Mouse (Mus musculus) kidney, postnatal 25 days (tissue): ENCODE data around the gene Six2.

Source experiments
- DNase-seq, 2 experiments: peaks; one replicate each; pipeline ENCODE4 v3.0.0; 2021; ENCODE audit warnings: mixed read lengths in 2 of 2

Six2 gene

DNA sequence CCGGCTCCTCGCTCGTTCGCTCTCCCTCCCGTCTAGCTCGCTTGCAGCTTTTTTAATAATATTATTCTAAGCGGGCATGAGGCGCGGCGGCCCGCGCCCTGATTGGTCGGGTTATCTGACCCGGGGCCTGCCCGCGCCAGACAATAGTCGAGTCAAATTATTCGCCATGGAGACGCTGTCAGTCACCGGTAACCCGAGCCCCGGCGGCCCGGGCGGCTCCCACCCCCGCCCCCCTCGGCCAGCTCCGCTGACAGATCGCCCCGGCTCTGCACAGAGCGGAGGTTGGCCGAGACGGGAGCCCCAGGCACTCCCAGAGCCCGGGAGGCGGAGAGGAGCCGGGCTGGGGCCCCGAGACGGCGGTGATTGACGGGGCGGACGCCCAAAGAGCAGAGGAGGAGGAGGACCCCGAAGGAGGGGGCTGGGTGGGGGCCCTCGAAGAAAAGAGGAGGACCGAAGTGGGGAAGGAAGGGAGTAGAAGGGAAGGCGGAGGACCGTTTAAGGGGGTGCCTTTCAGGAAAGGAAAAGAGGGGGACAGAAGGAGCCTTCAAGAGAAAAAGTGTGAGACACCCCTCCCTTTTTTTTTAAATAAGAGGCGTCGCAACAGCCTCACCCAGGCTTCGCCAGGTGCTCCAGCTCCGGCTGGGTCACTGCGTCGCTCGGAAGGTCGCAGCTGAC is at the start of gene Six2:
Gene Six2 (minus strand): TSS at position 39 of the 675 bp plus-strand sequence.
- DNase-seq, result peak; percentile 13 to 51

DNA sequence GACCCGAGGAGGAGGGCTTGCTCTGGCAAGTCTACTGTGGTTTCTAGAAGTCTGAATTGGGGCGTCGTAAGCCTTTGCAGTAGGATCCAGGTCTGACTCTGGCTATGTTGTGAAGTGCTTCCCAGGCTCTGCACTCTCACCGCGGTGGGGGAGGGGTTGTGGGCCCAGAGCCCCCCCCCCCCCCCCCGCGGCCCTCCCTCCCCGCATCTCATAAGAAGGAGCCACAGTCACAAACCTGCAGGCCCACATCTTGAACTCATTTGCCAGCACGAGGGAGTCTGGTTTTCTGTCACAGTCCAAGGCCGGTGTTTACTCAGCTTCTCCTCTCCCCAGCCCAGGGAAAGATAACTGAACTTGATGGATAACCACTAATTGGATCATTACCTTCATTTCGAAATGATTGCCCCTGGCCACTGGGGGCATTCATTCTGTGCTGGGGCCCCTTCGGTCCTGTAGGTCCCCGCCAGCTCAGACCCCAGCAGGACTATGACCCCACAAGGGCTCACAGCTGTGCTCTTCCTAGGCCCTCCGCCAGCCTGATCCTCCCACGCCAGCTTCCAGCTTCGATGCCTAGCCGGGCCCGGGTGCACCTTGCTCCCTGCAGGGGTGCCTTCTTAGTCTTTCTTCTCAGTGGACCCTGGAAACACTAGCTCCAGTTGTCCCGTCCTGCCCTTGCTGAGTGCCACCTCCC is 49.2 kb upstream of the Six2 start:
- no peak for DNase-seq

DNA sequence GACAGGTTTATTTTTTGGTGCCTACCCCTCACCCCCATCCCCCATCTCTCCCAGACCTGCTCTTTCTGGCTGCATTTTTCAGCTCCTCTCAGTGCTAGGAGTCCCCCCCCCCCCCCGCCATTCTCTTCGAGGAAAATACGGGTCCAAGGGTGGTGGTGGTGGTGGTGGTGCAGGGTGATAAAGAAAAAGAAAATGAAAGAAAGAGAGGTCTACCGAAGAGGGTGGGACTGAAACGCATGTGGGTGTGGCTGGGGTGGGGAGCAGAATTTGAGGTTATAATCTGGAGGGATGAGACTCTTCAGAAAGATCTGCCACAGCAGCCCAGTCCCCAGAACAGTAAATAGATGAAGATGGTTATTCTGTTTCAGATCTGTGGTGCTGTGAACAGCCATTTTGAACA is 43.3 kb upstream of the Six2 start:
- DNase-seq, result no peak

DNA sequence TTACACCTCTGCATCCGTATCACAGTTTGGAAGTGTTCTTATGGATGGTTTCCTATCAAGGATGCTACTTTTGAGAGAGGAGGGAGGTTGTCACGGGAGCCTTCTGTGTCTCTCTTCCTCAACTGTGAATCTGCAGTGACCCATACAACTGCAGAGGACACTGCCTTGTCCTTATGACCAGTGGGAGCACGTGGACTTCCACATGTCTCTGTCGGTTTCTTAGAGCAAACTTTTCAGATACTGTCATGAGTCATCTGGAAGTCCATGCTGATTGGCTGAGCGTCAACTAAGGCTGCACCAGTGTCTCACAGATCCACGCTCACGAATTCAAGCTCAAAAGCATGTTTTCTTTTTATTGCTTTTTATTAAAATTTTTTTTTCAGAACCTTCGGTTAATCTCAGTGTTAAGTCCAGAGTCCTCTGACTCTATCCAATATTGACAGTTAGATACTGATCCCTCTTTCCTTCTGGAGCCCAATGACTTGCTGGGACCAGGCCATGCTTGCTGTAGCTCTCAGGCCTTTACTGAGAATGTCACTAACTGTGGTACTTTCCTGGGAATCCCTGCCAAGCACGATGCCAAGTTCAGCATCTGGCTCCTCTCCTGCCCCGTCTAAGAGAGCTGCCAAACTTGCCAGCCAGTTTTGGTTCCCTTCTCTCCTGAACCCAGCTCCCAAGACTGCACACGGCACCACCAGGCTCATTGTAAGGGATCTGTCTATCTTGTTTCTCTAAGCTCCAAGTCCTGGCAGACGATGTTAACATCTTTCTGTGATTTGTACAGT is 42.3 kb upstream of the Six2 start:
- DNase-seq, result no peak

DNA sequence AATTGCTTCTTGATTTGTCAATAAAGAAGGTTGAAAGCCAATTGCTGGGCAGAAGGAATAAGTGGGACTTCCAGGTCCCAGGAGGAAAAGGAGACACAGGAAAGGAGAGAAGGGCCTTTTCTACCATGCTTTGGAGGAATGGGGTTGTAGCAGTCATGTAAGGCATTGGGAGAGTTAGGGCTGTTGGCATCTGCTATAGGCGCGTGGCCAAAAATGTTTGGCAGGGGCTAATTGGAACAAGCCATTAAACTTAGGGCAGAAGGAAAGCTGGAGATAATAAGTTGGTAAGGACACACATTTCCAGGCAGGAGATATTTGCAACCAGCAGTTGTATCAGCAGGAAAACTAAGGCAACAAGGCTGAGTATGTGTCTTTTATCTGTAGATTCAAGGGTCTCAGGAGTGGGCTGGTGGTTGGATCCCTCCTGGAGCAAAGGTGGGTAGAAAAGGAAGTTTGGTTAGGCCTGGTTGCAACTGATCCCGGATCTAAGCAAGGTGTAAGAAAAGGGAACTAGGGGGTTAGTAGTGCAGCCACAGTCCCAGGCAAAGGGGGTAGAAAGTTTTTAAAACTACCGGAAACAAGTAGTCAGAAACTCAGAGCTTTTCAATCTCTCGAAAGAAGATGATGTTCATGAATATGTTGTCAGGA is 40.1 kb upstream of the Six2 start:
- DNase-seq, result no peak

DNA sequence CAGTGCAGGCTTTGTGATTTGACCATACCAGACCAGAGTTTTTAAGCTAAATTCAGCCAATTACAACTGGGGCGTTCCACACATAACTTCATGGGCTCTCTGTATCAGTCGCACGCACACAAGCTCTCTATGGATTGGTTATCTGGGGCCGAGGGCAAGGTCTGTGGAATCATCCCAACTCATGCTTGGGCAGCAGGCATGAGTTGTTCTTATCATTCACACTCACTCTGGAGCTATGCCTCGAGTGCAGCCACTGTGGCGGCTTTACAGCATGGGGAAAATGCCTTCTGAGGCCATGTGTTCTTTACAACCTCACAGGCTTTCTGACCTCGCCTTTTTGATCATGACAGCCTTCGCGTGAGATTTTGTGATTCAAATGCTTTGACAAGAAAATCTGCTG is 37.9 kb upstream of the Six2 start:
- DNase-seq, result no peak

DNA sequence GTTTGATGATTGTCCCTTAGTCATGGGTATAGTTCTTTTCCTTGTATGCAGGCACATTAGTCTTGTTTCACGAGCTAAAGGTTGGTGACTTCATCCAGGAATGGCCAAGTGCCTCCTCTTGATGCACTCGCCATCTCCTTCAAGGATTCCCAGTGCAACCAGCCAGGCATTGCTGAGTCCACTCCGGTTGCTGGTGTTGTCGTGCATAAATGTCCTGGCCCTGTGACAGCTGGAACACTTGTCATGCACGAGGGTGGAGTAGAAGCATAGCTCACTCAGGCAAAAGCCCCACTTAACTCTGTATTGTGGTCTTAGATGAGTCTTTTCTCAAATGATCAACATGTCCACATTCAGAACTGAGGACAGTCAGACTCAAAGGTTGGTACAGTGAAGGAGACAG is 35.1 kb upstream of the Six2 start:
- DNase-seq, result no peak

DNA sequence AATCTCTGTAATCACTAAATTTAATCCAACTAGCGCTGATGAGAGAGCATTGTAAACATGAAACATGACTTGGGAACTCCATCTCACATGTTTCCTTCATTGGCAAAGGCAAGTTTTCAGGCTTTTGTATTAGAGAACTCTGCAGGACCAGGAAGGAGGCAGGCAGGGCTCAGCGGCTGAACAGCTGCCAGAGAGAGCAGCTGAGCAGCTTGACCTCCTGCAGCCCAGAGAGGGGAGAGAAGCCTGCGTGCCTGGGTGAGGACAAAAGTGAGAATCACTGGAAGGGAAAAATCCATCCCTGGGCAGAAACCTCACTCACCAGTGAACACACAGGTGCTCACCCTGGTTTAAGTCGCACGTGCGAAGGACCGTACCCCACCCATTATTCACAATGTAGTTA is 29.2 kb upstream of the Six2 start:
- DNase-seq, result no peak

DNA sequence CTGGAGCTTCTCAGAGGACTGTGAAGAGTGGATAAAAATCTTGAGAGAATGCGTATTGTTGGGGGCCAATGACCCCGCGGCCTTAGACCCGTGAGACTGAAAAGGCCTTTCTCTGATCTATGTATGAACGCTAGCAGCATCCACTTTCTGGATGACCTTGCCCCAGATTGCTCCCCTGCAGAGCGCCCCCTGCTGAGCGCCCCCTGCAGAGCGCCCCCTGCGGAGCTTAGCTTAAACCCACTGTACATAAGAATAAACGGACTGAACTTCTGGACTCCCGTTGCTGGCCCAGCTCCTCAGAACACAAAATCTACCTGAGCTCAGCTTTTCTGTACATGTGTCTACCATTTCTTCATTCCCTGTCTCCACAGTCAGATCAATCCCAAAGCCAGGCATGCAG is 27.7 kb upstream of the Six2 start:
- no peak for DNase-seq

DNA sequence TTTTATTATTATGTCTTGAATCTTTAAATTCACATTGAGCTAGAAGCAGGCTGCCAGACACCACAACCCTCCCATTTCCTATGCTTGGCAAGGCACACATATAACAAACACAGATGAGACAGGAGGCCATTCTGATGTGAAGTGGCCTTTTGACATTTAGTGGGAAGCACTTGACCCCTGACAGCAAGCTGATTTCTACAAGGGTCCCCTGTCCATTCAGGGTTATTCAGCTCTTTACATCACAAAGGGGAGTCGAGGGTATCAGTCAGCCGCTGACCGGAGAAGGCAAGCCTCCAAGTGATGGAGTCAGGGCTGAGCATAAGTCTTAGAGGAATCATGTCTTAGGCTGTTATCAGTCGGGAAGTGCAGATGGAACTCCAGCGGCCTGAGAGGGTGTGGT is 26.3 kb upstream of the Six2 start:
- no peak for DNase-seq

DNA sequence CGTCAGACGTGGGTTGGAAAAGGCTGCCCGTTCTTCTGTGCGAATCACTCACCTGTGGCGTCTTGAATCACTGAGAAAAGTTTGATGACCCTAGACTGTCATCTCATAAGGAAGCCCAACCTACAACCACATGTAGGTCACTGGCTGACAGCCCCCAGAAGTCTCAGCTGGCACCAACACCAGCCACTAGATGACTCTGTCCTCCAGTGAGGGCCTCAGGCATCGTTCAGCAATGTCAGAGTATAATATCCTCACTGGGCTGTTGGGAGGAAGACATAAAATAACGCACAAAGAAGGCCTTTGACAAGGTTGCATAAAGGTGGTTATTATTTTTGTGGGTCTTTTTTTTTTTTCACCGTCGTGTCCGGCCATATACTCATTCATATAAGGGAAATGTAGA is 24.8 kb upstream of the Six2 start:
- DNase-seq, result no peak

DNA sequence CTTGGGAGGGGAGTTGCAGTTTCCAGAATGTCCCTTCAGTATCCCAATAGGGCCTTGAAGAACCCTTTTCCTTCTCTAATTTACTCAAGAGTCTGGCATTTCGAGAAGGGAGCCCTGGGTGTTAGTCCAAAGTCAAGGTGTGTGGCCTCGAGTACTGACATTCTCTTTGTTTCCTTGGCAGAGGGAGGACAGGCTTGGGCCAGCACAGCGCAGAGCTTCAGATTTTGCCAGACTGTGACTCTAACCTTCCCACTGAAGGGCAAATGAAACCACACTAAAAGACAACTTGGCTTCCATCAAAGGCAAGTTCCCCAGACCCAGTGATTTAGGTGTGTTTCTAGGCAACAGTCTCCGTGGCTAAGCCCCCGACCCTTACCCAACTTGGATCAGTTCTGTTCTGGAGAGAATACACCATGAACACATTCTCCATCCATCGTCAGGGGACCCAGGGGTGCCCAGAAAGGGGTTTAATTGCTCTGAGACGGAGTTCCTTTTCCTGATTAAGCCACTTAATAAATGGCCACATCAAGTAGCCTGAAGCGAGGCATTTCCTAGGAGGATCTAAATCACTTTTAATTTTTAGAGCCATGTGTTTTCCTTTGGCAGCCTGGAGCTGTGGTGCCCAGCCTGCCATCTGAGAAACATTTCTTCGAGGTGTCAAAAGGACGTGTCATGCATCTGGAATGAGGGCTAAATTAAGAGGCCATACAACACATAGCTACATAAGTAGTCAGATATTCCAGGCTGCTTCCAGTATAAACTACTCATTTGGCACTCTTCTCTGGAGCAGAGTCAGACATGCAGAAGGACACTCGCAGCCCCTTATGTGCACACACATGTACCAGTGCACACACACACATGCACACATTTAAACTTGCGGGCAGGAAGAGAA is 16.5 kb upstream of the Six2 start:
- DNase-seq, result no peak

DNA sequence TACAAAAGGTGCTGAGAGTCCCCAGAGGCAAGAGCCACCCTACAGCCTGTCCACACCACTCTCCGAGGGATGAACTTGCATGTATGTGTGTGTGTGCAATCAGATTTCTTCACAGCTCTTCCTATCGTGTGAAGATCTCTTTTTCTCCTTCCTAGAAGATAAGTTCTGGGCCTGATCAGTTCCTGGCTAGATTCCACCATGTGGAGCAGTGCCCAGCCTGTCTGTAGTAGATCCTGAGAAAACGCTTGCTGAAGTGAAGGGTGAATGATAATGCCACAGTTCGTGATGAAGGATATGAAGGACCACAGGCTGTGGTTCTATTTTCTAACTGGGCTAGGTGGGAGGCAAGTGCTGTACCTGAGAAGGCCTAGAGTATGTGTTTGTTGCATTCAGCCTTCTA is 12.0 kb upstream of the Six2 start:
- DNase-seq, result no peak

DNA sequence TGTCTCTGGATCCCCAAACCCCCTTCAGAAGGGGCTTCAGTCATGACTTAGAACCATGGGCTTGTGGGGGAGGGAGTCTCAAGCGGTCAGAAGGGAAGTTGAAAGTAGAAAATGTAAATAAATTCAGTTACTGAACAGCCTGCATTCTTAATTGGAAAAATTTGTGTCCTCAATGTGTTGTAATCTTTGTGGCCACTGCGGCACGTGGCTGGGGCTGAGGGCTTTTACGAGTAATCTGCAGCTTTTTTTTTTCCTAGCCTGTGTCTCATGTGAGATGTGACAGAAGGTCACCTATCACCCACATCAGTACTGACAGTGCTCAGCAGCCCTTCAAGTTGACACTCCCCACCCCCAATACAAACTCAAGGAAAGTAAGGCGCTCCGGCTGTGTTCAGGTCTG is 10.6 kb upstream of the Six2 start:
- no peak for DNase-seq

DNA sequence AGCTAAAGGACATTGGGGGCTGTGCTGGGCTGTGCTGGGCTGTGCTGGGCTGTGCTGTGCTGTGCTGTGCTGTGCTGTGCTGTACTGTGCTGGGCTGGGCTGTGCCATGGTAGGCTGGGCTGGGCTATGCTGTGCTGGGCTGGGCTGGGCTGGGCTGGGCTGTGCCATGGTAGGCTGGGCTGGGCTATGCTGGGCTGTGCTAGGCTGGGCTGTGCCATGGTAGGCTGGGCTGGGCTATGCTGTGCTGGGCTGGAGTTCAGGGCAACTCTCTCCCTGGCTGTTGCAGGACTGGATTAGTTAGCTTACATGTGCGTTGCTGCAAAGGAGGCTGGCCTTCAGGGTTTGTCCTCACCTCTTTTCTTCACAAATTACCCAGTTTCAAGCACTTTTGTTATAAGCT is 9.9 kb upstream of the Six2 start:
- DNase-seq, result no peak

DNA sequence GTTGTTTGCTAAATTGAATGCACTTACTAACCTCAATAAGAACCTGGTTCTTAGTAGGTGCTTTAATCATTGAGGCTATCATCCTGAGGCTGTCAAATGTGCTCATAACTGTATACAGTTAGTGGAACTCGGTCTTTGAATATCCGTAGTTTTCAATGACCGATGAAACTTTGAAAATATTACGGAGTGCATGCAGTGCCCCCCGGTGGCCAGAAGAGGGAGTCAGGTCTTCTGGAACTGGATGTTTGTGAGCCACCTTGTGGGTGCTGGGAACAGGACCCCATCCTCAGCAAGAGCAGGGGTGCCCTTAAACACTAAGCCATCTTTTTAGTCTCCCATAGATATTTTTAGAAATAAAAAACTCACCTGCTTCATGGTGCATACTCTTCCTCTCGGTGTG is 6.4 kb upstream of the Six2 start:
- no peak for DNase-seq

DNA sequence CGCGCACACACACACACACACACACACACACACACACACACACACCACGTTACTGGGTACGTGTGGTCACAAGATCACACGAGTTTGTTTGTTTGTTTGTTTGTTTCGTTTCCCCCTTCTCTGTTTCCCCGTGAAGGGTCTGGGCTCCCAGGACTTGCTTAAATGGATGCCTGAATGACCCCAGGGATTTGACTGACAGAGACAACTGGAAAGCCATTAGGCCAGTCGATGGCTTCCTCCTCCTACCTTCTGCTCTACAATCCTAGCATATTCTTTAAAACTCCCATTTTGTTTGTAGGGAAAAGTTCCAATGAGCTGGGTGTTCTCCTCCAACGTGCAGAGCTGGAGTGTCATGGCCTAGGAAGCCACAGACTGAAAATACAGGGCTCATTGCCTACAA is 5.0 kb upstream of the Six2 start:
- no peak for DNase-seq

DNA sequence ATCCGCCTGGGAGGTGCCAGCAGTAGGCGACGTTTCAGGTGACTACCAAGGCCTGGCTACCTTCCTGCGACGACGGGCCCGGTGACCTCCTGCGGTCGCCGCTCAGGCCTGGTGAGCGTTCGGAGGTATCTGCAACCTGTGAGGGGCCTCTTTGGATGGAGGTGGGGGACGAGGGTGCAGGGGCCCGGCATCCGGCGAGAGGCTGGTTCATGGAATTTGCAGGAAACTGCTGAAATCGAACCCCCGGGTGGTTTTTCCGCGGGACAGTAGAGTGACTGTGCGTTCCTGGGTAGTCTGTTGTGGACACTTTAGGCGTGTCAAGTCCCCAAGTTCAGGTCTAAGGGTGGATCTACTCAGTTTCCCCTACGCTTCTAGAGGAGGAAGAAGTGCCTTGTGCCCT is 4.5 kb upstream of the Six2 start:
- no peak for DNase-seq

DNA sequence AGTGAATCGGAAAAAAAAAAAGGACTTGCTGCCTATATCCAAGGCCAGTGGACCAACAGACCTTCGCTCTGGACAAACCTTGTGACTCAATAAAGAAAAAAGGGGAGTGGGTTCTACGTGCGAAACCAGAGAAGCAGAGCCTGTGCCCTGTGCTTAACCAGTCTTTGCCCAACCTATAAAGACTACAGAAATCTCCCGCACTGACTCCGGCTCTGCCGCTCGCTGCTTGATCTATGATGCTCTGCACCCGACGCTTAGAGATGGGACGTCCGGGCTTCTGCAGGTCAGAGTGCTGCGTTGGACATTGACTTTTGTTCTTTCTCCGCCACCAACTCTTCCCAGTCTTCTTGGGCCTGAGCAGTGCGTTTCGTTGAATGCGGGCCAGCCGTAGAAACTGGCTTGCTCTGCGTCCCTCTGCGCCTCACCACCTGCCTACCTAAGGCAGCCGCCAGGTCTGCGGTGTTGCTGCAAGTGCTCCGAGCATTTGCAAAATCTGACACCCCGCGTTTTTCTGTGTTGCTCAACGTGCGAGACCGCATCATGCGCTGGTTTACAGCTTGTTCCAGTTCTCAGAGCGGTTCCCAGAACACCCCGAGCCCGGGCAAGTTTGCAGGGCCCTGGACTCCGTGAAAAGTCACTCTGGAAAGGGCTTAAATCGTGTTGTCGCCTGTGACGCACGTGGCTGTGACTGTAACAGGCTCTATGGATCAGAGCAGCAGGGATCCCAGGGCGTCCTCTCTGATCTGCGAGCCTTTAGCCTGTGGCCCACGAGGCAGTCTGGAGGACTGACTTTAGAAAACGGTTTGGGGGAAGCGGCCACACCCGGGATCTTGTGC is 3.8 kb upstream of the Six2 start:
- no peak for DNase-seq

DNA sequence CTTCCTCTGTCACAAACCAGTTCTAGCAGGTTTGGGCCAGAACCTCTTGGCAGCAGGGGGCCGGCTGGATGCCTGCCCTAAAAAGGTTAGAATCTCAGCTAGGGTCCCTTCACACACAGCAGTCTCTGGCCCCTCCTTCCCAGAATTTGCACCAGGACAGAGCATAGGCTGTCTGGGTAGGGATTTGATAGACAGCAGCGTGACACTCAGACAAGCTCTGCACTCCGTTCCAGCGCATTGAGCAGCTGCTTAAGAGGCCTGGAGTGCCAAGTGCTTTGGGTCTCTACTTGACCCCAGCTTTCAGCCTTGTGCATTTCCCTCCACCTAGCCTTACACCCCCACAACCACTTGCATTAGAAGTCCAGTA is 2.9 kb upstream of the Six2 start:
- DNase-seq, result no peak

DNA sequence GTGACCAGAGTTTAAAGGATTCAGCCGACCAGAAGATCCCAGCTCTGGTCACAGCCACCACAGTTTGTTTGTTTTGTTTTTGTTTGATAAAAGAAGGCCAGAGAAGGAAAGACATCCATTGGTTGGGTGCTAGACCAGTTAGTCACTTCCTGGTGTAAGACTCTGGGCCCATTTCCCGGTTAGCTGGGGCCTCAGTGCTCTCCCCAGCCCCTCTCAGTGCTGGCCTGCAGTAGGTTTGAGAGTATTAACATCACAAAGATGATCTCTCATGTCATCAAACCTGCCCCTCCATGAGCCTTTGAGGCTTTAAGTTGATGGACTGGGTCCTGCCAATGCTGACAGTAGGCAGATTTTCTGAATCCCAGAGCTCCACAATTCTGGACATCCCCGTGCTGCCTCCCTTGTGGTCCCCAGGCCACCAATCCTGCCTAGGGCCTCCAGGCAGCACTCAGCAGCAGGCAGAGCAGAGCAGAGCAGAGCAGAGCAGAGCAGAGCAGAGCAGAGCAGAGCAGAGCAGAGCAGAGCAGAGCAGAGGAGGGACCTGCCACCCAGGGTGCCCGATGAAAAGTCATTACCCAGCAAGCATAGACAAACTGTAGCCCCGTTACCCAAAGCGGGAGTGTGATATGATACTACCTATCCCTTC is 2.4 kb upstream of the Six2 start:
- no peak for DNase-seq
